Mouse (Mus musculus) liver (tissue): ENCODE measurements around the gene Ikzf3.

ENCODE experiments used
- DNase-seq: peaks from one replicate; pipeline ENCODE4 v3.0.0-alpha.2; 2020; ENCODE audit warnings: mixed read lengths

Ikzf3 gene

DNA sequence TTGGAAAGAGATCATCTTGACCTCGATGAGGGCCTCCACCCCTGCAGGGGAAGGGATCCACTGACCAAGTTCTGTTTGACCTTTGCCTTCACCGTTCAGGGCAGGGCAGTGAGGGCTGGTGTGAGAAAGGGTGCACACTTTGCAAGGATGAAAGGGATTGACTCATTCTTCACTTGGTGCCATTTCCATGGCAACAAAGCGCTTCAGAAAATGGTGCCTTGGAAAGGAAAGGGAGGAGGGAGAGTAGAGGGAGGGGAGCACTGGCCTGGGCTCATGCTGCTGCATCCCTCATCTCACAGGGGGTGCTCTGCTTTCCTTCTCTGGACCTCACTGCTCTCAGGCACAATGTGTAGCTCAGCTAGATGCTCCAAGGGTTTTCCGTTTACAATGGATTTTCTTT lies 73.1 kb downstream of the Ikzf3 start:
- no peak for DNase-seq

- no peak for DNase-seq
Observed at GRCm38 (mm10) chr11:98470795-98471194, 75.0 kb downstream of the Ikzf3 start.

DNA sequence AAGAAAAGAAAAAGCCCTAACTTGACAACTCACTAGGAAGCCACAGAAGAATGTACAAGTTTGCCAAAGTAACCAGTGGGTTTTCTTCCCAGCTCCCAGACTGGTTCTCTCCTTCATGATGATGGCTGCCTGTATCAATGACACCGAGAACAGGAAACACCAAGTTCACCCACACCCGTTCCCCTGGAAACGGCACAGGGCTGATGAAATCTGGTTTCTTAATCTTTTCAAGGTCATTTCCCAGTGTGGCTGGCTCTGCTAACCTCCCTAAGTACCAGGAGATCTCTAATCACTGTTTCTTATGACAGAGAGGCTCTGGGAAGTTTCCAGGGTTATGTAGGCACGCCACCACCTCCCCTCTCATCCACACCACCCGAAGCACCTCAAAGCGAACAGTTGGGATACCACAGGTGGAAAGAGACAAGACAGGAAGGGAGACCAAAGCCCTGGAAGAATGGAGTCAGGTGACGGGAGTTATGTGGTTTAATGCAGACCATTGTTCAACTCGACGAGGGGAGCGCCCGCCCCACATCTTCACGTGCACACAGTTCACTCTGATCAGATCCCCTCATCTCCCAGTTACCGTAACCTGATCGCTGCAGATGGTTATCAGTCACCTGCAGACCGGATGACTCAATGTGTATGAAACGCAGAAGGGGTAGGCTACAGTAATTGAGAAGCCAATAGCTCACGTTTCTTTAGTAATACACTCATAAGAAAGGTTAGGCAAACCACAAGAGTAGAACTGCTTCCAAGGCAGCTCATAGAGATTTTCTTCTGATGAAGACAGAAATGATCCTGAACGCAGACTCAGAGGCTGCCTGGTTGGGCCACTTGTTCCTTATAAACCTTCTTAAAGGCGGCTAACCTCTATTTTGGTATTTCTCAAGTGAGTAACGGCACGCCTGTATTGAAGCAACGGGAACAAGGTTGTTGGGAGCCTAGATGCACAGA lies 75.8 kb downstream of the Ikzf3 start:
- no peak for DNase-seq

DNA sequence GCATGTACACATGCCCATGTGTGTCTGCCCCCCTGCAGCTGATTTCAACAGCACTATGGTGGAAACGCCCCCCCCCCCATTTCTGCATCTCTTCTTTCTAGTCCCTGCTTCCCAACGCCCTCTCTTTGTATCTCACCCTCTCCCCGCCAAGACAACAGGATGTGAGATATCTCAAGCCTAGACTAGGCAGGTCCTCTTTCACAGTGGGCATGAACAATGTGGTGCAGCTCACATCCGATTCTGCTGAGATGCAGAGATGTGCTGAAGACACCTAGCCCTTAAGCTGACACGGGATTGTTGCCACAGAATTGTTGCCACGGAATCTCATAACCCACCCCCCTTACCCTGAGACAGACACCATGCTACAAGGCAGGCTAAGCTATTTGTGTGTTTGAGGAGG lies 81.3 kb downstream of the Ikzf3 start:
- no peak for DNase-seq

GRCm38 (mm10) chr11:98463911-98464310 lies 81.9 kb downstream of the Ikzf3 start:
- no peak for DNase-seq

DNA sequence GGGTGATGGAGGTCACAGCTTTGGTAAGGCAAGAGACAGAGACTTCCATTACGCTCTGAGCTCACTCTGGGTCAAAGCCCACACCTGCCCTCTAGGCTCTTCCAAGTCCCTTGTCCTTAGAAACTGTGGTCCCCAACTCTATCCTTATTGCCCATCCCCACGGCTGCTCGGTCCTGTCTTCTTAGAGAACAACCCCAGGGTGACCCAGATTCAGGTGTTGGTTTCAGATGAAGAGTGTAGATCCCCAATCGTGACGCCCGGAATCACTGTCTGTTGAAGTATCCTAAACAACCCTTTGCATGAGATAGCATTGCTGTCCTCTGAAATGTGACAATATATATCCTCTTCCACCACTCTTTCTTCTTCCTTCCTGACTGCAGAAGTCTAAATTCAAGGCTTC lies 83.6 kb downstream of the Ikzf3 start:
- no peak for DNase-seq

DNA sequence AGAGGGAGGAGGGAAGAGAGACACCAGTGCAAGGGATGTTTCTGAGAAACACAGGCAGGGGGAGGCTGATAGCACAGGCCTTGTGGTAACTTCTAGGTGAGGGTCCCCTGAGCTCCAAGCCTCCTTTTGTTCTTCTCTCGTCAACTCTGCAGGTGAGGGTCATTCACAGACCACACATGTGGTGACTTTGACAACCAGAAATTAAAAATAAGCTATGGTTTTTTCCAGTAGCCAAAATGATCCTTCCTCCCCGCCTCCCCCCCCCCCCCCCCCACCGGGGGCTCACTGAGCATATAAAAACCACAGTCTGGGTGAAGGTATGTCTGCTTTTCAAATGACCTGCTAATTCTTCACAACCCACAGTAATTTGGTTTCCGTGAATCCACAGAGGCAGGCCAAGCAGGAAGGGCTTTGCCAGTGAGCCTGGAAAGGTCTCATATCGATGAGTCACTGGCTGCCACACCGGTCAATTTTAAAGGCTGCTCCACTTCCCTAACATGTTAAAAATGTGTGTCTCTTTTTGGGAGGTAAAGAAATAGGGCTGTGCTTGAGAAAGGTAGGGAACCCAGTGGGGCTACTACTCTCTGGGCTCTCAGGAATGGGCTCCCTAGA lies 84.6 kb downstream of the Ikzf3 start:
- no peak for DNase-seq

- no peak for DNase-seq
Observed at GRCm38 (mm10) chr11:98459860-98460259, 86.0 kb downstream of the Ikzf3 start.

DNA sequence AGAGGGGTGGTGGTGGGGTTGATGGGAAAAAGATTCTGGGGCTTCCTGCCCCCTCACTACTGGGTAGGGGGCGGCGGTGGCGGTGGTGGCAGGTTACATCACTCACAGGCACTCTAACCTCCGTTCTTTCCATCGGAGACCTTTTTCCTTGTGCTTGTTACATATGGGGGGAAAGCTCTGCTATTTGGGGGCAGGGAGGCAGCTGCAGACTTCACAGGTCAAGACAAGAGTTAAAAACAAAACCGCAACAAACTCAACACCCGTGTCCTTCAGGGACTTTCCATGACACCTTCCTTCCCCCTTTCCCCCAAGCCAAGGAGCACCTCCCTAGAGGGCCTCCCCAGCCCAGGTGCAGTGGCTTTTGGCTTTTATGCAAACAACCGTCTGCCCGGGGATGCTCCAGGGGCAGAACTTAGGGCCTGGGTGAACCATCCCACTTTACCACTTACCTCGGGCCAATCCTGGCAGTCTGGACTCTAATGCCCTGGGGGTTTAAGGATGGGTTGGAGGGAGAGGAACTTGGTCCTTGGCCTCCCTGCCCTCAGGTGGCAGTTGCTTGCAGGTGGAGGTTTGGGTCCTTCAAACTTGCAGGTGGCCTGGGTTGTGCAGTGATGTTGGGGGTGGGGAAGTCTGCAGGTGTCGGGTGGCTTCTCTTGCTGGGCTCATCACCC lies 86.6 kb downstream of the Ikzf3 start:
- no peak for DNase-seq

DNA sequence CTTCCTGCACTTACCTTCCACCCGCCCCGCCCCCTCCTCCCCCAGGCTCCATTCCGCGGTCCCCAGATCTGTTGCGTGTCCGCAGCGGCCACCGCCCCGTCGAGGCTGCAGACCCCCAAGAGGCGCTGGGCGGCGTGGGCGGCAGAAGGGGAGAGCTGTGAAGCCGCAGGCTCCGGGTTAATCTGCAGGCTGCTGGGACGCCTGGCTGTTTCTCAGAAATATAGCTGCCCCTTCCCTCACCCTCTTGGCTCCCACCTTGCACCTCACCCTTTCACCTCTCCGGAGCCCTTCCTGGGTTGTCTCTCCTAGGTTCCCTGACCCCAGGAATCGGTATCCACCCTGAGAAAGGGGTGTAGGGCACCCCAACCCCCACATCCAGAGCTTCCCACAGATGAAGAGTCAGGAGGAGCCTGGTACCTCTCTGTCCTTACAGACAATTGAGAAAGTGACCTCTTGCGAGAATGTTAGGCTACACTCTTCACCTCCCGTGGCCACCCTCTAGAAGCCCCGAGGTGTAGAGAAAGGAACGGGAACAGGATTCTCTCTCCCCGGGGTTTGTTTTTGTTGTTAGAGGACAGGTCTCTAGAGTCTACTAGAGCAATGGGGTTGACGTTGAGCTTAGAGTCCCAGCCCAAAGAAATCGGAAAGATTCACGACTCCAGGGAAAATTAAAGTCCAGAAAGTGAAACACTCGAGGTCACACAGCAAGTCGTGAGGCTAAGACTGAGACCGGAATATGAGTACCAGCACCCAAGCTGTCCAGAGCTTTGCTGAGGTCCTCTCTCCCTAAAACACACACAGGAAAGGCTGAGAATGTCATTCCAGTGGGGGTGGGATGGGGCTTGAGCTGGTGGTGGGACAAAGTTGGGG lies 87.5 kb downstream of the Ikzf3 start:
- no peak for DNase-seq

GRCm38 (mm10) chr11:98457367-98458120 lies 88.3 kb downstream of the Ikzf3 start:
- peak; percentile 86 for DNase-seq

GRCm38 (mm10) chr11:98456945-98457344 lies 88.9 kb downstream of the Ikzf3 start:
- no peak for DNase-seq

- DNase-seq = no peak
Observed at GRCm38 (mm10) chr11:98456545-98456944, 89.3 kb downstream of the Ikzf3 start.

DNA sequence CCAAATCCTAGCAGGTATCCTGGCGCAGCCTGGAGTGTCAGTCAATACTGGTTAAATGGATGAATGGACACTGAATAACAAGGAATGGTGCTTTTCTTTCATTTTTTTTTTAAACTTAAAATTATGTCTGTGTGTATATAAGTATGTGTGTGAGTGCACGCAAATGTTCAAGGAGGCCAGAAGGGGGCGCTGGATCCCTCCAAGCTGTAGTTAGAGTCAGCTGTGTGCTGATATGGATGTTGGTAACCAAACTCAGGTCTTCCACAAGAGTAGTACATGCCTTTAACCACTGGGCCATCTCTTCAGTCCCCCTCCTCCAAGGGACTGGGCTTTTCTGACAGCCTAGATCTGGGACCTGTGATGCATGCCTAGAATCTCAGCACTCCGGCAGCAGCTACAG lies 90.3 kb downstream of the Ikzf3 start:
- no peak for DNase-seq

DNA sequence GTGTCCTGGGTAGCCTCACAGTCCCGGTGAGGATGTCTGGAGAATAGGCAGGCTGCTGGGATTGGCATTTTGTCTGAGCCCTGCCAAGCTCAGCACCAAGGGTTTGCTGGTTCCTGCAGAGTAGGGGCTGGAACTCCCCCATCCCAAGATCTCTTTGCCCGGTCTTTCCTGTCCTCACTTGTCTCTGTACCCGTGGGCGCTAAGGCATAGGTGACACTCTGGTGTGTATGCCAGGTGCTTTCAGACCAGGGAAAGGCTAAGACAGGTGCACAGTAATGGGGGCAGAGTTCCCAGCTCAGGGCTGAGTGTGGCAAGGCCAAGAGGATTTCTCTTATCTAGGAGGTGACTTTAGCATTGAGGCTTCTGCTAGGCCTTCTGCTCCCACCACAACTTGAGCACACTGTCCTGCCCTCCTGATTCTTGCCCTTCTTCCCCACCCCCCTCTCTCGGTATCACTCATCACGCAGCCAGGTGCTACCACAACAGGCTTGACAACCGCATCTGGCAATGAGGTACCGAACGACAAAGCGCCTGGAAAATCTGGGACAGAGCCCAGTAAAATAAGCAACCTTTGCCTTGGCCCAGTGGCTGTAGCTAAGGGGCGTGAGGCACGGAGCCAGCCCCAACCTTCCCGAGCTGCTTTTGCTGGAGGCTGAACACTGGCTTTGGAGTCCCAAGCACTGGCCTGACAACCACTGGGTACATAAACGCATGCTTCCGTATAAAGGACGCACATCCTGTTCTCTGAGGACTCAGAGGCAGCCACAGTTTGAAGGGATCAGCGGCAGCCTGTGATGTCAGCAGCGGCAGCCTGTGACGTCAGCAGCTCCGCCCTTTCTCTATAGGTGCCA lies 95.7 kb downstream of the Ikzf3 start:
- DNase-seq = no peak

DNA sequence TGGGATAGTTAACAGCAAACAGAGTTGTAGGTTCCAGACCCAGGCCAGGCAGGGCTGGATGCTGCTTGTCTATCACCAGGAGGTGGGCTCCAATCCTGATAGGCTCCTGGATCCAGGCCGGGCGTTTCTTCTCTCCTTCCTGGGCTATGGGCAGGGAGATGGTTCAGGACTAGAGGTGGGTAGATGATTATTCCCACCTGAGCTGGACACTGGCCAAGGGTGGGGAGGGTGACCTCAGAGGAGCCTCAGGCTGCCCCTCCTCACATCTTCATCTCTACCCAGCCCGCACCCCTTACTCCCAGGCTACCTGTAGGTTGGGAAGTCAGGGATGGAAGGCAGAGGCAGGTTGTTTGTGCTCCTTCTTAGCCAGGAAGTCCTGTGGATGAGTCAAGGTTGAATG lies 96.4 kb downstream of the Ikzf3 start:
- DNase-seq = no peak

DNA sequence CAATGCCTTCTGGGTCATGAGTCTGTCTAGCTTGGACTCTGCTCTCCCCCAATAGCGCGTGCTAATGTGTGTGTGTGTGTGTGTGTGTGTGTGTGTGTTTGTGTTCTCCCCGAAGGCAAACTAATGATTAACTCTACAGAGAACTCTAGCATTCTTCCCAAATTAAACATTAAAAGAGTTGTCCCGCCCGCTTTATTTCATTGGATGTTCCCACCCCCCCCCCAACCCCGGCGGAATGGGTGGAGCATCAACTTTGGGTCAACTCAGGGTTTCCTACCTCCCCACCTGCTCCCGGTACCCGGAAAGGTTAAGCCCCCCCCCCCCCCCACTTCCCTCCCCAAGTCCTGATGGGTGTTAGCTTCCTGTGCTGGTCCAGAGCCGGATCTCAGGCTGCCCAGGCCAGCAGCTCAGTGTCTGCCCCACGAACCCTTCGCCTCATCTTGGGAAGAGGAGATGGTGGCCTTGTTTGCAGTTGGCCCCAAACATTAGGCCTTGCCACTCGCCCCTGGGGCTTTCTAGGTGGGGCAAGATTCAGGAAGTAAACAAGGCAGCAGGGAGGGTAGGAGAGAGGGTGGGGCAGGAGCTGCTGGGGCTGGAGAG lies 97.5 kb downstream of the Ikzf3 start:
- DNase-seq = peak; percentile 55

GRCm38 (mm10) chr11:98447475-98447834 lies 98.4 kb downstream of the Ikzf3 start:
- no peak for DNase-seq

- DNase-seq = peak; percentile 66
Observed at GRCm38 (mm10) chr11:98446562-98447474, 99.0 kb downstream of the Ikzf3 start.

DNA sequence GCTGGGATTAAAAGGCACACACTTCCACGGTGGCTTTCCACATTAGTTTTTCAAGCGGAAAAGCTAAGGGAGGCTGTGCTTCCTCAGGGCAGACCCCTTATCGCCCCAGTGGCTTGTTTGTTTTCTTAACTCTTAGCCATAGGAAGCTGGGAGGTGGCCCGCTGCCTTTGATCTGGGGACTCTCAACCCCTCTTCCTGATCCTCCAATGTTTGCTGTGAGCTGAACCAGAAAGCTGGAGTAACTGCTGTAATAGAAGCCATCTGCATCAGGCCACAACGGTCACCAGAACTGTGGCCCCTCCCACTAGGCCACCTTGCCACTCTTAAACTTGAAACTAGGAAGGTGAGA lies 99.6 kb downstream of the Ikzf3 start, which contains the start of gene Grb7:
Gene Grb7 (plus strand): TSS at position 182 of the 349 bp plus-strand sequence.
- peak; percentile 17 for DNase-seq
